Mouse (Mus musculus) C2C12 (cell line): Measurements from ENCODE around the gene Olfr583. TPM values are rescaled to one million over a fixed set of nuclear protein-coding genes. Genes with fewer than 3 reads are reported as not detected.

ENCODE experiments used
- H3K27me3 ChIP-seq: one replicate; pipeline ENCODE4 v1.6.1; 2011; ENCODE audit not compliant: control insufficient read depth, insufficient read depth, insufficient read length
- H3K36me3 ChIP-seq: one replicate; pipeline ENCODE4 v1.6.1; 2011; ENCODE audit not compliant: control insufficient read depth, insufficient read depth
- H3K4me3 ChIP-seq: one replicate; pipeline ENCODE4 v1.5.1; 2011; ENCODE audit warnings: mild to moderate bottlenecking, control low read depth; ENCODE audit not compliant: poor library complexity, insufficient read depth, severe bottlenecking
- H3K79me2 ChIP-seq: one replicate; pipeline ENCODE4 v1.6.1; 2011; ENCODE audit not compliant: control insufficient read depth, insufficient read depth
- H3K79me3 ChIP-seq: one replicate; pipeline ENCODE4 v1.6.1; 2011; ENCODE audit warnings: low read depth, control low read depth
- H3ac ChIP-seq: one replicate; pipeline ENCODE3; 2011; ENCODE audit warnings: low read depth; ENCODE audit not compliant: control insufficient read depth, insufficient read length
- CEBPB ChIP-seq: IDR thresholded peaks from one replicate; pipeline ENCODE4 v1.6.1; 2011; ENCODE audit warnings: low read depth, mild to moderate bottlenecking, control low read depth, moderate library complexity
- CTCF ChIP-seq: IDR thresholded peaks from one replicate; pipeline ENCODE4 v1.5.1; 2011; ENCODE audit not compliant: control insufficient read depth, insufficient read depth, insufficient read length
- FOSL1 ChIP-seq: IDR thresholded peaks from one replicate; pipeline ENCODE4 v1.8.0; 2011; ENCODE audit warnings: mild to moderate bottlenecking, low read length; ENCODE audit not compliant: poor library complexity, insufficient read depth, severe bottlenecking
- MAX ChIP-seq: IDR thresholded peaks from one replicate; pipeline ENCODE4 v1.6.1; 2011; ENCODE audit warnings: mild to moderate bottlenecking, control low read depth
- MYOD1 ChIP-seq: IDR thresholded peaks from one replicate; pipeline ENCODE4 v1.6.1; 2011; ENCODE audit warnings: low read depth; ENCODE audit not compliant: control insufficient read depth, insufficient read length
- MYOG ChIP-seq: IDR thresholded peaks from one replicate; pipeline ENCODE4 v1.6.1; 2011; ENCODE audit not compliant: control insufficient read depth, insufficient read length; ENCODE audit errors: extremely low read depth
- USF1 ChIP-seq: IDR thresholded peaks from one replicate; pipeline ENCODE4 v1.6.1; 2011; ENCODE audit warnings: low read depth, mild to moderate bottlenecking, control low read depth, moderate library complexity
- long read RNA-seq, 2 experiments: library from polyadenylated mRNA; unstranded; transcript quantifications; one replicate each; pipeline ENCODE4 v2.0.0; 2019 to 2020
- polyA plus RNA-seq: library from polyadenylated mRNA; unstranded; fragments of >200 nt; fragmentation: generic; extraction: Trizol; gene quantifications from one replicate; pipeline ENCODE4 v1.2.1, GENCODE M21; 2012; ENCODE audit warnings: missing spikeins

Olfr583 gene
- polyA plus RNA-seq: not detected
- long read RNA-seq, experiment 1: 0 reads
- long read RNA-seq, experiment 2: 0 reads

DNA sequence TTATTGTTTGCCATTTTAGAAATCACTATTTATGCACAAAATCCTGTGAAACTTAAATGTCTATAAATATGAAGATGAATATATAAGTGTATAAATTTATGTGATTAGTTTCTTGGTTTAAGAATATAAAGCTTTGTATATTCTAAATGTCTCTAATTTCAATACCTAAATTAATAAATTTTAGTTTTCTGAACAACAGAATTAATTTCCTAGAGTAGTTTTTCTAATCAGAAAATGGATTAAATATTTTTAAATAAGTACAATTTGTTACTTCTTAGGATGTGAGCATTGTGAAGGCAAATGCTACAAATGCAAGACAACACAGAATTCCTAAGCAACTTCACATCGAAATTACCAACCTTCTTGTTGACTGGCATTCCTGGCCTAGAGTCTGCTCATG is at the start of gene Olfr583:
TSS of gene Olfr583 (plus strand) at position 301 of the 400 bp plus-strand sequence.
- no peaks in the 10 kb centered on the region for H3K27me3 ChIP-seq
- no peaks in the 10 kb centered on the region for H3K36me3 ChIP-seq
- no peaks in the 10 kb centered on the region for H3K79me3 ChIP-seq
- H3K4me3 ChIP-seq: no peak within 1 kb of the TSS
- no peak for TF ChIP-seq FOSL1
- TF ChIP-seq MYOD1: no peak
- no peak for TF ChIP-seq CEBPB
- no peak for TF ChIP-seq USF1
- no peak for TF ChIP-seq MYOG
- TF ChIP-seq MAX: no peak
- TF ChIP-seq CTCF: no peak
- no peak within 1 kb of the TSS for H3ac ChIP-seq
- H3K79me2 ChIP-seq: no peaks in the 10 kb centered on the region

GRCm38 (mm10) chr7:103037724-103038123 is 13.4 kb upstream of the Olfr583 start, which contains the start of gene Olfr582:
Gene Olfr582 (plus strand): TSS chr7:103038024.
- no peak within 1 kb of the TSS for H3K4me3 ChIP-seq
- no peak within 1 kb of the TSS for H3ac ChIP-seq
- H3K36me3 ChIP-seq: no peaks in the 10 kb centered on the region
- TF ChIP-seq MYOD1 (no peak), MYOG (no peak), CTCF (no peak), FOSL1 (no peak), MAX (no peak), CEBPB (no peak), USF1 (no peak)
- H3K27me3 ChIP-seq: no peaks in the 10 kb centered on the region
- H3K79me2 ChIP-seq: no peaks in the 10 kb centered on the region
- H3K79me3 ChIP-seq: no peaks in the 10 kb centered on the region

GRCm38 (mm10) chr7:103081585-103081984 is 30.5 kb downstream of the Olfr583 start, which contains the start of gene Olfr584:
Gene Olfr584 (plus strand): TSS chr7:103081885.
- no peak within 1 kb of the TSS for H3ac ChIP-seq
- H3K36me3 ChIP-seq: no peaks in the 10 kb centered on the region
- H3K79me2 ChIP-seq: no peaks in the 10 kb centered on the region
- no peak within 1 kb of the TSS for H3K4me3 ChIP-seq
- H3K79me3 ChIP-seq: no peaks in the 10 kb centered on the region
- TF ChIP-seq MYOG: no peak
- no peak for TF ChIP-seq CEBPB
- no peak for TF ChIP-seq MAX
- no peak for TF ChIP-seq MYOD1
- TF ChIP-seq USF1: no peak
- no peak for TF ChIP-seq CTCF
- TF ChIP-seq FOSL1: no peak
- H3K27me3 ChIP-seq: no peaks in the 10 kb centered on the region

GRCm38 (mm10) chr7:103097420-103097819 is 46.3 kb downstream of the Olfr583 start, which contains the start of gene Olfr585:
Gene Olfr585 (plus strand): TSS chr7:103097720.
- Histone ChIP-seq H3ac (no peak within 1 kb of the TSS), H3K79me3 (no peaks in the 10 kb centered on the region), H3K4me3 (no peak within 1 kb of the TSS), H3K36me3 (no peaks in the 10 kb centered on the region), H3K79me2 (no peaks in the 10 kb centered on the region), H3K27me3 (no peaks in the 10 kb centered on the region)
- TF ChIP-seq MYOD1: no peak
- TF ChIP-seq USF1: no peak
- TF ChIP-seq CTCF: no peak
- no peak for TF ChIP-seq MYOG
- no peak for TF ChIP-seq FOSL1
- TF ChIP-seq CEBPB: no peak
- TF ChIP-seq MAX: no peak

Other genes starting within 250 kb of the Olfr583 start
- not detected for gene Olfr564, start 247.8 kb upstream of the Olfr583 start, polyA plus RNA-seq
- gene Olfr566, start 192.5 kb upstream of the Olfr583 start, polyA plus RNA-seq: not detected
- gene Olfr568, start 174.2 kb upstream of the Olfr583 start, polyA plus RNA-seq: not detected
- gene Olfr569, start 160.4 kb upstream of the Olfr583 start, polyA plus RNA-seq: not detected
- not detected for gene Olfr570, start 156.7 kb upstream of the Olfr583 start, polyA plus RNA-seq
- gene Olfr571, start 133.8 kb upstream of the Olfr583 start, polyA plus RNA-seq: not detected
- gene Olfr572, start 126.9 kb upstream of the Olfr583 start, polyA plus RNA-seq: not detected
- gene Olfr573-ps1, start 108.7 kb upstream of the Olfr583 start, polyA plus RNA-seq: not detected
- not detected for gene Olfr574, start 102.8 kb upstream of the Olfr583 start, polyA plus RNA-seq
- gene Olfr575, start 92.5 kb upstream of the Olfr583 start, polyA plus RNA-seq: not detected
- gene Olfr576, start 88.6 kb upstream of the Olfr583 start, polyA plus RNA-seq: not detected
- gene Olfr577, start 75.4 kb upstream of the Olfr583 start, polyA plus RNA-seq: not detected
- gene Olfr578, start 62.0 kb upstream of the Olfr583 start, polyA plus RNA-seq: not detected
- not detected for gene Olfr582, start 13.3 kb upstream of the Olfr583 start, polyA plus RNA-seq
- gene Olfr584, start 30.6 kb downstream of the Olfr583 start, polyA plus RNA-seq: not detected
- not detected for gene Olfr585, start 46.4 kb downstream of the Olfr583 start, polyA plus RNA-seq
- not detected for gene Olfr586, start 74.3 kb downstream of the Olfr583 start, polyA plus RNA-seq
- gene Olfr588-ps1, start 89.6 kb downstream of the Olfr583 start, polyA plus RNA-seq: not detected
- not detected for gene Olfr589, start 105.1 kb downstream of the Olfr583 start, polyA plus RNA-seq
- not detected for gene Olfr591, start 127.0 kb downstream of the Olfr583 start, polyA plus RNA-seq
- gene Olfr592, start 133.5 kb downstream of the Olfr583 start, polyA plus RNA-seq: not detected
- not detected for gene Olfr593, start 160.6 kb downstream of the Olfr583 start, polyA plus RNA-seq
- gene Olfr594, start 165.7 kb downstream of the Olfr583 start, polyA plus RNA-seq: not detected
- gene Usp17ld, start 201.2 kb downstream of the Olfr583 start, polyA plus RNA-seq: not detected